Mouse (Mus musculus) midbrain, embryonic 11.5 days (tissue): ENCODE measurements around the gene Tmprss9. TPM values are rescaled to one million over a fixed set of nuclear protein-coding genes. Genes with fewer than 3 reads are reported as not detected.

ENCODE experiments used
- ATAC-seq: fragments of 200-750 bp; cut with Nextera tagmentation; 2 replicates; pipeline ENCODE4 v1.8.0; 2017; ENCODE audit warnings: moderate TSS enrichment, moderate library complexity; ENCODE audit not compliant: low FRiP score
- DNase-seq: peaks from one replicate; pipeline ENCODE4 v3.0.0; 2015; ENCODE audit warnings: low spot score; ENCODE audit errors: missing footprints
- H3K27ac ChIP-seq: fragments of 300-500 bp; sonication (generic); 2 replicates; pipeline ENCODE4 v1.5.1; 2014; ENCODE audit warnings: low read depth, low read length
- H3K27me3 ChIP-seq: fragments of 300-500 bp; sonication (generic); 2 replicates; pipeline ENCODE4 v1.6.1; 2014; ENCODE audit warnings: mild to moderate bottlenecking, low read length, moderate library complexity, mixed read lengths; ENCODE audit not compliant: control insufficient read depth, insufficient read depth
- H3K36me3 ChIP-seq: fragments of 300-500 bp; sonication (generic); 2 replicates; pipeline ENCODE4 v1.6.1; 2014; ENCODE audit warnings: mild to moderate bottlenecking, low read length, moderate library complexity, mixed read lengths; ENCODE audit not compliant: control insufficient read depth, insufficient read depth
- H3K4me1 ChIP-seq: fragments of 300-500 bp; sonication (generic); 2 replicates; pipeline ENCODE4 v1.6.1; 2014; ENCODE audit warnings: low read length; ENCODE audit not compliant: control insufficient read depth, insufficient read depth
- H3K4me2 ChIP-seq: fragments of 300-500 bp; sonication (generic); 2 replicates; pipeline ENCODE4 v1.6.1; 2014; ENCODE audit warnings: mild to moderate bottlenecking, moderate library complexity
- H3K4me3 ChIP-seq: fragments of 300-500 bp; sonication (generic); 2 replicates; pipeline ENCODE4 v1.5.1; 2014; ENCODE audit warnings: low read depth, low read length
- H3K9ac ChIP-seq: fragments of 300-500 bp; sonication (generic); 2 replicates; pipeline ENCODE4 v1.6.1; 2014; ENCODE audit warnings: low read length
- H3K9me3 ChIP-seq: fragments of 300-500 bp; sonication (generic); 2 replicates; pipeline ENCODE4 v1.6.1; 2016; ENCODE audit warnings: low read length; ENCODE audit not compliant: control insufficient read depth
- WGBS: fragments of 180-500 bp; shearing (Covaris S2); extraction: QIAGEN DNeasy Blood & Tissue Kit; methylation state at CpG from one replicate; pipeline ENCODE4 v1.1.7; 2014; 5-methylcytosine and 5-hydroxymethylcytosine counted together
- polyA plus RNA-seq: library from polyadenylated mRNA; unstranded; fragments of >200 nt; fragmentation: Nextera tagmentation; extraction: Ambion mirVana; gene quantifications from 2 replicates; pipeline ENCODE4 v1.2.1, GENCODE M21; 2014

Gene Tmprss9
- polyA plus RNA-seq, 1 experiment from 2014 or later: not detected

GRCm38 (mm10) chr10:80929299-80930226 is 57.9 kb downstream of the Tmprss9 start, which contains the start of gene Gadd45b:
Gadd45b (plus strand) TSS chr10:80930073.
- Histone ChIP-seq H3K4me2 (peak within 1 kb of the TSS; percentile 89), H3K4me3 (peak within 1 kb of the TSS; percentile 40), H3K27ac (peak within 1 kb of the TSS; percentile 35; the same call in 1 of the 2 replicates), H3K27me3 (peaks cover 42% of the 10 kb centered on the region), H3K36me3 (no peaks in the 10 kb centered on the region), H3K9ac (peak within 1 kb of the TSS; percentile 65), H3K4me1 (peaks cover 45% of the 10 kb centered on the region), H3K9me3 (no peaks in the 10 kb centered on the region)
- ATAC-seq (peak; percentile 91), DNase-seq (peak; percentile 100)
- under 1% methylated on average over 56 of the region's 56 CpGs for WGBS

DNA sequence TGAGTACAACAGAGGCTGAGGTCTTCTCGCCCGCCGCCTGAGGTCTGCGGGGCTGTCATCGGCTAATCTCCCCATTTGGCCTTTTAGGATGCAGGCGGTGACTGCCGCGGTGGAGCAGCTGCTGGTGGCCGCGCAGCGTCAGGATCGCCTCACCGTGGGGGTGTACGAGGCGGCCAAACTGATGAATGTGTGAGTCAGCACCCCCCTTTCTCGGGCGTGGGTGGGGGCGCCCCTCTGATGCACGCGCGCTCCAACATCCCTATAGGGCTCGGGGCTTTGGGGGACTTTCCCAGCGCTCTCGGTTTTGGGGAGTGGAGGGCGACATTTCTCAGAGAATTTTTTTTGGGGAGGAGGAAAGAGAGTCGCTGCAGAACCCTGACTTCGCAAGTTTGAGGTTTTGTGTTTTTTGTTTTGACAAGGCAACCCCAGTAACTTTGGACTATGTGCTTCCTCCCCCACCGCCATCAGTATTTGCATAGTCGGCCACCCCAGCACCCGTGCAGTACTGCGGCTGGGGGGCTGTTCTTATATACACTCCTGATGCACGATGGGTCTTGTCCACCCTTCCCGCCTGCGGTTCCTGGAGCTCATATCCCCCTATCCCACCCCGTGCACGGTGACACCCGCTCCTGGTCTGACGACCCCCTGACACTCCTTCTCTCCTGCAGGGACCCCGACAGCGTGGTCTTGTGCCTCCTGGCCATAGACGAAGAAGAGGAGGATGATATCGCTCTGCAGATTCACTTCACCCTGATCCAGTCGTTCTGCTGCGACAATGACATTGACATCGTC is 58.9 kb downstream of the Tmprss9 start:
- Histone ChIP-seq H3K4me3 (peak overlapping the region; percentile 40), H3K4me1 (peaks cover 45% of the 10 kb centered on the region), H3K36me3 (no peaks in the 10 kb centered on the region), H3K9me3 (no peaks in the 10 kb centered on the region), H3K27ac (no peak overlapping the region), H3K4me2 (peak overlapping the region; percentile 89), H3K27me3 (peaks cover 52% of the 10 kb centered on the region), H3K9ac (peak overlapping the region; percentile 35)
- WGBS: under 1% methylated on average over 45 of the region's 45 CpGs
- peak; percentile 89 for DNase-seq
- ATAC-seq: peak; percentile 22; the same call in 1 of the 2 replicates

DNA sequence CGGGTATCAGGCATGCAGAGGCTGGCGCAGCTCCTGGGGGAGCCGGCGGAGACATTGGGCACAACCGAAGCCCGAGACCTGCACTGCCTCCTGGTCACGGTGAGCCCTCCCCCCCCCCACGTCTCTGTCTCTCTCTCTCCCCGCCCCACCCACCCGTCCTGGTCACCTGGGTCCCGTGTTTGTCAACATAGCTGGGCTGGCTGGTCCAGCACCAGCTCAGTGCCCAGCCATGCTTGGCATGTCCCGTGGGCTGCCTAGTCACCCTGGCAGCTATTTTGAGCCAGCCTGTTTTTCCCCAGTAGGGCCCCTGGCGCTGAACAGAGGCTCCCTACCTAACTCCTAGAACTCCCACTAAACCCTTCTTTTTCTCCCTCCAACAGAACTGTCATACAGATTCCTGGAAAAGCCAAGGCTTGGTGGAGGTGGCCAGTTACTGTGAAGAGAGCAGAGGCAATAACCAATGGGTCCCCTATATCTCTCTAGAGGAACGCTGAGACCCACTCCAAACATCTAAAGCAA is 59.6 kb downstream of the Tmprss9 start:
- DNase-seq: peak; percentile 93
- WGBS: 3% methylated on average over 13 of the region's 14 CpGs
- Histone ChIP-seq H3K4me2 (peak overlapping the region; percentile 89), H3K4me1 (peaks cover 50% of the 10 kb centered on the region), H3K9me3 (no peaks in the 10 kb centered on the region), H3K27me3 (peaks cover 58% of the 10 kb centered on the region), H3K4me3 (peak overlapping the region; percentile 40), H3K27ac (no peak overlapping the region), H3K9ac (no peak overlapping the region; the same call in 1 of the 2 replicates), H3K36me3 (no peaks in the 10 kb centered on the region)
- no peak for ATAC-seq

DNA sequence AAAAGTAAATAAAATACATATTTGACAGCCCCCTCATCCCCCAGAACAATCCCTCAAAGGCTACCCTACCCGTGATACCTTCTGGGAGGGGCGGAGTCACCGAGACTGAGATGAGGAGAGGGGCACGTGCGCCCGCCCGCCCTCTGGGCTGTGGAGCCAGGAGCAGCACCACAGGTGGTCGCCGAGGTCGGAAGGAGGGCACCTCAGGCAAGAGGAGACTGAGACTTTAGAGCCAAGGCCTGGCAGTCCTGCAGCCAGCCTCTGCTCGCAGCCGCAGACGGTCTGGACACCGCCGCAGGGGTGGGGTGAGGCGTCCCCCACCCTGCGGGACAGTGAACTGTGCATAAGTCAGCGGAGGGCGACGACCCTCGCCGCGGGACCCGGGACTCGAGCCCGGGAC is 60.0 kb downstream of the Tmprss9 start:
- no peak overlapping the region for H3K27ac ChIP-seq
- peak overlapping the region; percentile 25 for H3K4me2 ChIP-seq
- ATAC-seq (no peak), DNase-seq (no peak)
- WGBS: 0% methylated on average over 26 of the region's 26 CpGs
- peaks cover 55% of the 10 kb centered on the region for H3K4me1 ChIP-seq
- peak overlapping the region; percentile 0 for H3K4me3 ChIP-seq
- no peaks in the 10 kb centered on the region for H3K9me3 ChIP-seq
- no peaks in the 10 kb centered on the region for H3K36me3 ChIP-seq
- H3K27me3 ChIP-seq: peaks cover 63% of the 10 kb centered on the region
- H3K9ac ChIP-seq: no peak overlapping the region

GRCm38 (mm10) chr10:80932206-80932605 is 60.6 kb downstream of the Tmprss9 start:
- peak; percentile 93 for DNase-seq
- Histone ChIP-seq H3K4me2 (peak overlapping the region; percentile 25), H3K27ac (no peak overlapping the region), H3K27me3 (peaks cover 68% of the 10 kb centered on the region), H3K9me3 (no peaks in the 10 kb centered on the region), H3K36me3 (no peaks in the 10 kb centered on the region), H3K4me3 (peak overlapping the region; percentile 0; the same call in 1 of the 2 replicates), H3K9ac (0 out of 2 replicates have a peak overlapping the region, but pooled peaks have one; percentile 20), H3K4me1 (peaks cover 57% of the 10 kb centered on the region)
- under 1% methylated on average over 20 of the region's 20 CpGs for WGBS
- ATAC-seq: no peak

GRCm38 (mm10) chr10:80932700-80933420 is 61.2 kb downstream of the Tmprss9 start:
- Histone ChIP-seq H3K4me3 (peak overlapping the region; percentile 0; the same call in 1 of the 2 replicates), H3K27me3 (peaks cover 75% of the 10 kb centered on the region), H3K9ac (no peak overlapping the region), H3K36me3 (no peaks in the 10 kb centered on the region), H3K27ac (no peak overlapping the region), H3K9me3 (no peaks in the 10 kb centered on the region), H3K4me1 (peaks cover 57% of the 10 kb centered on the region), H3K4me2 (peak overlapping the region; percentile 25; the same call in 1 of the 2 replicates)
- WGBS: 2% methylated on average over 17 of the region's 17 CpGs
- ATAC-seq: no peak
- peak; percentile 87 for DNase-seq

GRCm38 (mm10) chr10:80933421-80933979 is 61.9 kb downstream of the Tmprss9 start:
- ATAC-seq (no peak), DNase-seq (peak; percentile 91)
- 2% methylated on average over 21 of the region's 21 CpGs for WGBS
- H3K9ac ChIP-seq: no peak overlapping the region
- H3K4me1 ChIP-seq: peaks cover 57% of the 10 kb centered on the region
- no peak overlapping the region for H3K27ac ChIP-seq
- H3K36me3 ChIP-seq: no peaks in the 10 kb centered on the region
- peaks cover 81% of the 10 kb centered on the region for H3K27me3 ChIP-seq
- H3K9me3 ChIP-seq: no peaks in the 10 kb centered on the region
- peak overlapping the region; percentile 27 for H3K4me2 ChIP-seq
- H3K4me3 ChIP-seq: no peak overlapping the region
